Mouse (Mus musculus): ENCODE results near the gene Gm7849.
"Not testable (repeated sequence)": the region's sequence is repeated elsewhere in the genome, so short reads cannot be mapped to it uniquely, and the experiment has no call there.

Gm7849 gene

GRCm38 (mm10) chr8:21456460-21456859 lies at the start of gene Gm7849:
Gene Gm7849, minus strand, starts transcription at chr8:21456560.
- DNase-seq (ENCODE audit: low read depth, low spot score): not testable (repeated sequence)

- DNase-seq (ENCODE audit: low read depth, low spot score): not testable (repeated sequence)
These were observed 29.2 kb downstream of the Gm7849 start, which contains the start of gene Defa36 for GRCm38 (mm10) chr8:21427111-21427510. Gene Defa36, plus strand, starts transcription at chr8:21427411.
